Mouse (Mus musculus) urinary bladder, postnatal 14 days (tissue): ENCODE results near the gene Esrrb.
A peak's percentile ranks its signal among the peaks of the same experiment; 100 is the strongest.

Source experiments
- DNase-seq: peaks from one replicate; pipeline ENCODE4 v3.0.0; 2021; ENCODE audit warnings: low spot score

Gene Esrrb

DNA sequence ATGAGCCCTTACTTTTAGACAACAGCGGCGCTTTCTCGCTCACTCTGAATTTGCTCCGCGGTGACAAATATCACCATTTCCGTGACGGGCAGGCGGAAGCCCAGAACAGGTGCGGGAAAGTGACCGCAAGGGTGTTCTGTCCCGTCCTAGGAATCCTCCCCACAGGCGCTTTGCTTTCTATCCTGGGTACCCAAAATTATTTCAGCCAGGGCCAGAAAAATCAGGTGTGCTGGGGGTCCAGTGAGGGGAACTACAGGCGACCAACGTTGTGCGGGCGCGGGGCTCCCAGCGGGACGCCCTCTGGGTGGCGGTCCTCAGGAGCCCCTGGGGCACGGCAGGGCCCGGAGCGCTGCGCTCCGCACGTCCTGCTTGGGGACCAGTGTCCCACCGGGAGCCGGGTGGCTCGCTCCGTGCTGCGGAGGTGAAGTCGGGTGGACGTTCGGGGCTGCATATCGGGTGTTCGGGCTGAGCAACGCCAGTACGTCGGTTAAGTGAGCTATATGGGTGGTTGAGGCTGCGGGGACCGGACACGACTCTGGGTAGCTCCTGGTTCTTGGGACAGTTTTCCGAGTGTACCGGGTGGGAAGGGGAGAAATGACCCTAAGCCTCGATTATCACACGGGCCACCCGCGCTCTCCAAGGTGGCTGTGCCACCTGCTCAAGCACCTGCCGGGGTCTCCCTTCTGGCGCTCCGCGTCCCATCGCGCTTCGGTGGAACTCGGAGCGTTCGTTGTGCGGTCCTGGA is 61.4 kb downstream of the Esrrb start:
- DNase-seq: no peak

DNA sequence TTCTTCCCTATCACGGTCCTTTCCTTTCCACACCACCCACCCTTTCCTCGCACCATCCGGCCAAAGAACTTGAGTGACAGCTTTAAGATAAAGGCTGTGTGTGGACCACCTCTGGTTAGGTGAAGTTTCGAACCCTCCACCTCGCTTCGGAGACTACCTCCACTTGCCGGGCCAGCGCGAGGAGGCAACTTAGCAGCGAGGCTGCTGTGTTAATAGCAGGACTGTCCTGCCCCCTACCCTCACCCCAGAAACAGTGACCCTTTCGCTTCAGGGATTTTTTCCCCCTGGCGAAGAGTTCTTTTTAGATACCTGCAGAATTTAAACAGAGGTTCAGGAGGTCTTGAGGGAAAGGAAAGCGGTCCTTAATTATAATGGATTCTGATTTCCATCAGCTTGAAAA is 62.2 kb downstream of the Esrrb start:
- no peak for DNase-seq

DNA sequence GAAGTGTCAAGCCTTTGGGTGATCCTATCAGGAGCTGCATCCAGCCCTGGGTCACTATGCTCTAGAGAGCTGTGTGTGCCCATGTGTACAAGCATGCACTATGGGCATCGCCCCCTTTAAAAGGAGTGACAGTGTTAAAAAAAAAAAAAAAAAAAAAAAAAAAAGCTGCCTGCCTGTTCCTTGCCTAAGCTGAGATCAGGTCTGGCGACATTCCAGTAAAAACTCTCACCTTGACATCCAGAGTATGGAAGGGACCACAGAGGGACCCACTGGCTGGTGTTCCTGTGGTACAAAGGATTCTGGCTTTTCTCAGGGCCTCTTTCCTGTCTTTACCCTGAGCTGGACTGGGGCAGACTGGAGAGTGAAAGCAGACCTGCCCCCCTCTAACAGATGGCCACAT is 66.7 kb downstream of the Esrrb start:
- no peak for DNase-seq

DNA sequence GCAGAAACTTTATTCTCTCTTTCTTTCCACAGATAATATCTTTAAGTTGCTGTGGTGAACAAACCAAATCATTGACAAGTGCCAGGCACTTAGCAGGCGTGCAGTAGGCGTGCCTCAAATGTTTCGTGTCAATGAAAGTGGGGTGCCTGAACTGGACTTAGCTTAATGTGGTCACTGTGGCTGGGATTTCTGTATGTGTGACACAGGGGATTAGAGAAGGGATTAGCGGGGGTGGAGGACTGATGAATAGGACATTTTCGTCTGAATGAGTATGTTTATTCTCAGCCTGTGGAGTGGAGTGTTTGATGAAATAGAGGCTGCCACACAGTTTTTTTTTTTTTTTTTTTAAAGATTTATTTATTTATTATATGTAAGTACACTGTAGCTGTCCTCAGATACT is 70.8 kb downstream of the Esrrb start:
- DNase-seq: no peak

DNA sequence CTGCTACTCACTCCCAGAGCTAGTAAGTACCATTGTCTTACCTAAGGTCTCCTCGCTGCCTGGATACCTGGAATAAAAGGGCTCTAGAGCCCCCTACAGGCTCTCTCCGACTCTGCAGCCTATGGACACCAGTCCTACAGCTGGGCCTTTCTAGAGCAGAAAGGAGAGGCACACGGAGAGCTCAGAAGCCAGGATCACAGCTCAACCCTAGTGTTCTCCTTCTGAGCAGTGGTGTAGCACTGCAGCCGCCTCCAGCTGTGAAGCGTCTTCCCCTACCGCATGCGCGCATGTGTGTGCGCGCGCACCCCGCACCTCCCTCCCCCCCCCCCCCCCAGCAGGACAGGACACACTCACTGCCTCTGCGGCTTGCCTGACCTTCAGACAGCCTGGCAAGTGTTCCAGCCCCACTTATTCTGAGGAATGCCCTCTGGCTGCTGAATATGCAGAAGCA is 72.5 kb downstream of the Esrrb start:
- DNase-seq: peak; percentile 46

DNA sequence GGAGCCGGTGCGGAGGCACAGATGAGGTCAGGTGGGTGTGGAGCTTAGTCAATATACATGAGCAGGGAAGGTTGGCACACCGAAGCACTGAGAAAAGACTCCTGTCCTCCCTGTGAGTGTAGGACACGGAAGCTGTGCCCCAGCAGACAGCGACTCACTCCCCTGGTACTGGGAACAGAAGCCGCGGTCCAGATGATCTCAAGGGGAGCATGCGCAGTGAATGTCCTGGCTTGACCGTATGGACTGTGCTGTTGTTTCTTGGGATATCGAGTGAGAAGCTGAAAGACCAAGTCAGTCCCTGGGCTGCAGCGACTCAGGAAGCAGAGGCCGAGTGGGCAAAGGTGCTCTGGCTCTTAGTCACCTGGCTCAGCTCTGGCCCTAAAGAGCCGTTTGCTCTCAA is 74.7 kb downstream of the Esrrb start:
- DNase-seq: no peak

DNA sequence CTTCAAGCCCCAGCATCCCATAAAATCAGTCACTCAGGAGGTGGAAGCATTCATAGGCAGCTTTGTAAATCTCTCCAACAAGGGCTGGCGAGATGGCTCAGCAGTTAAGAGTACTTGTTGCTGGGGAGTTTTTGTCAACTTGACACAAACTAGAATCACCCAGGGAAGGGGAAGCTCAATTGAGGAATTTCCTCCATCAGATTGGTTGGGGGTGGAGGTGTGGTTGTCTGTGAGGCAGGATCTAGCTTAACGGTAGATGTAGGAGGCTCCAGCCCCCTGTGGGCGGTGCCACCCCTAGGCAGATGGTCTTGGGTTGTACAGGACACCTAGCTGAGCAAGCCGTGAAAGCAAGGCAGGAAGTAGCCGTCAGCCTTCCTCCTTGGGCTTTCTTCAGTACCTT is 89.9 kb downstream of the Esrrb start:
- DNase-seq: no peak

DNA sequence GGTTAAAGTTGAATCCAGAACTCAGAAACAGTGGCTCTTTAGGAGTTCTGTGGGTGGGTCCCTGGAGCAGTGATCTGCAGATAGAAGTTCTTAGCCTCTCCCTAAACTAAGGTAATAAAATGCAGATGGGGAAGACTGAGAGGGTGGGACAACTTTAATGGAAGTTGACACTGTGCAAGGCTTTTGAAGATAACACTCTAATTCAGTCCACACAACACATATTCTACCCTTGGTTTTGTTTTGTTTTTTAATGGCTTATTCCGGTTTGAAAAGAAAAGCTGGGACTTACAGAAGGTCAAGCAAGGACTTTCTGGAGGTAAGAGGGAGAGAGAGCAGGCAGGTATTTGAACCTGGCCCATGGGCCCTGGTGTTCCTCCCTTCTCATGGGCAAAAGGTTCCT is 94.1 kb downstream of the Esrrb start:
- no peak for DNase-seq

DNA sequence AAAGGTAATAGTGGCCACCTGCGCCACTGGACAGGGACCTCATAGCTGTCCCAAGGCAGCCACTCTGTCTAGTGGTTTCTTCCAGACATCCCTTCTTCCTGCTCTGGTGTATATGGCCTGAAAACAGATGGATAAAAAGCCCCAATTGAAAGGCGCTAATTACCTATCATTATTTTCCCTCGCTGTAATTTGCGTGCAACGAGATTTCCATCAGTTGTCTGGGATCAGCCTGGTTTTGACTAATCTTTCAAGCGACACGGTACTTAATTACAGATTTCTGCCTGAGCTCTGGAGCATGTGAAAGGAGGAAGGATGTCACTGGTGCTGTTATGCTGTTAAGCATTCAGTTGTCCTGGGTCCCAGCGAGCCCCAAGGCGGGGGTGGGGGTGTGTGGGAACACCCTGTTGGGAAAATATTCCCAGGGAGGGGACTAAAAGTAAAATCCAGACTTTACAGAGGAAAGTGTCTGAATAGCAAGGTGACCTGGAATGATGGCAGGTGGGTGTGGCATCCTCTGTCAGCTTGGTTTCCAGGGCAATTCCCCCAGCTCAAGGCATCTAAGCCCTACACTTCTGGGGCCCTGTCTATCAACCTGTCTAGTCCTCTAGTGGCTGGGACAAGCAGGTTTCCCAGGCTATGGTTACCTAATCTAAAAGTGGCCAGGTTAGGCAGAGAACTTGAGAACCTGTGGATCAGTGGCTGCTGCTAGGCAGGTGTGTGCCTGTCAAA is 102.0 kb downstream of the Esrrb start:
- DNase-seq: no peak

DNA sequence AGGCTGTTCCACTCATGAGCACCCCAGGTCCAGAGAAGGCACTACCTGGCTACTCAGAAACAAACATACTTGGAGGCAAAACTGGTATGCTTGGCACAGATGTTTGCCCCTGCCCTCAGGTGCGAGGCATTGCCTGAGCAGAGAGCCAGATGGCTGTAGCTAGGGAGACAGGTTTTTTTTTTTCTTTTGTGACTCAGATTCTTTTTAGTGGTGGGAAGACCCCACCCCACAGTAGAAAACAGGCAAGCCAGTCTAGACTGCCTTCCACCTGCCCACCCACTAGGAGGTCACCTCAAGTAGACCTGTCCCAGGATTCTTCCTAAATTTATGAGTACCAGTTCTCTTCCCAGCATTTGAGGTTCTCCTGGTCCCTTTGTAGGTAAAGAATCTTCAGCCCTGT is 103.5 kb downstream of the Esrrb start:
- no peak for DNase-seq

DNA sequence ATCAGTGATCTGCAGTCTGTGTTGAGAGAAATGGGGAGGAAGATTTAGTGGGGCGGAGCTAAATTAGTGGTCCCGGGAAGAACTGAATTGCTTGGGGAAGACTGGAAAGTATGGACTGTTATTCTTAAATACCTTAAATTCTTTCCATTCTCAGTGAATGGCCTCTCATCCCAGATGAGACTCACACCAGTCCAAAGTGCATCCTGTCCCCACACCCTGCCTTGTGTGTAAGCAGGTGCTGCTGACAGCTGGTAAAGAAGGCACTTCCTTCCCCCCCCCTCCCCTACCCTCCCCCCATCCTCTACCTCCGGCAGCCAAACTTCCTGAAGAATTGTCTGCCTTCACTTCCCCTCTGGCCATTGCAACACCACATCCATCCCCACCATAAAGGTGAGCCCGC is 105.3 kb downstream of the Esrrb start:
- DNase-seq: no peak

DNA sequence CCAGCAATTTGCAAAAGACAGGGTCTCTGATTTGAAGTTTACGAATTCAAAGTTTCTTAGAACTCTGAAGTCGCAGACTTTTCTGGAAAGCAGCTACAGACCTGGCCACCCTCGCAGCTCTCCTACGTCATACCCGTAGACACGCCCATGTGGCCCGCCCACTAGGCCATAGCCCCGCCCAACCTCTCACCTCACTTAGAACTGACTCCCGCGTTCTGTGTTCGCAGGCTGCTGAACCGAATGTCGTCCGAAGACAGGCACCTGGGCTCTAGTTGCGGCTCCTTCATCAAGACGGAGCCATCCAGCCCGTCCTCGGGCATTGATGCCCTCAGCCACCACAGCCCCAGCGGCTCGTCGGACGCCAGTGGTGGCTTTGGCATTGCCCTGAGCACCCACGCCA is 109.0 kb downstream of the Esrrb start:
- no peak for DNase-seq

DNA sequence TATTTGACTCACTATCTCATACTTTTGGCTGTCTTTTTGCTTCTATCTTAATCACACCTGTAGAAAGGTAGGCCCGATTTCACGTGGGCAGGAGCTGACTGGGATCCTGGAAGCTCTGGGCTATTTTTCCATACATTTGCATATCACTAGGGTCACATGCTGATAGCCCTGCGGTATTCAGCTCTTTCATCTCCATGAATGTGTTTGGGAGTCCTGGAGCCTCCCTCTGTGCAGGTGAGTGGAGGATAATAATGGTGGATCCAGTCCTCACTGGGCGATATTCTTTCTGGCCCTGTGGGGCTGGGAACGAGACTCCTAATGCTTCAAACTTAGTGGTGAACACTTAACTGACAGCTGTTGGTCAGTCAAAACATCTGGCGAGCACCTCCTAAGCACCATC is 110.0 kb downstream of the Esrrb start:
- DNase-seq: no peak

DNA sequence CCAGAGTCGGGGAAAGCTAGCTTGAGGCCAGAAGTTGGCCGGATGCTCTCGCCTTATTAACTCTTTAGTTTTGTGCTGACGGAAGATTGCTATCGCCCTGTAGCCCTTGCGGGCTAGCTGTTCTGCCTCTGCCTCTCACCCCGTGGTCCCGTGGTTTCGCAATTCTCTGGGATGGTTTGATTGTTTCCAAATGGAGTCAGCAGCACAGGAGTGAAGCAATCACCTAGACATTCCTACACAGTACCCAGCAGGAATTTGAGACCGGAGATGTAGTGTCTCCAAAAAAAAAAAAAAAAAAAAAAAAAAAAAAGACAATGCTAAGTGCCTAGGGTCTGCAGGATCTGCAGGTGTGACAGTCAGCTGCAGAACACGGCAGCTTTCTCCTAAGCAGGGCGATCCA is 112.7 kb downstream of the Esrrb start:
- DNase-seq: no peak

DNA sequence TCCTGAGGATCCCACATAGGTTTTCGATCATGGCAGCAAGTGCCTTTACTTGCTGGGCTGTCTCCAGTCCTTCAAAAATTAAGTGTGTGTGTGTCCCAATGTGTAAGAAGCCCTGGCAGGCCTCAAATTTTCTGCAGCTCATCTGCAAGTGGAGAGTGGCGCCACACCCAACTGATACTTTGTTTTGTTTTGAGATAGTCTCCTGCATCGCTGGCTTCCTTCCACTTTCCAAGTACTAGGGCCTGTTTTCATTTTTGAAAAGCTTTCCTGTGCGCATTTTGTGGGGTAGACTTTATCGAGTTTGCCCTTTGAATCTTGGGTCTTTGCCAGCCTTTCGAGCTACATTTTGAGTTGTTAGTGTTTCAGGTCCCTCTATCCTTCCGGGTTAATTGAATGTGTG is 115.1 kb downstream of the Esrrb start:
- no peak for DNase-seq

DNA sequence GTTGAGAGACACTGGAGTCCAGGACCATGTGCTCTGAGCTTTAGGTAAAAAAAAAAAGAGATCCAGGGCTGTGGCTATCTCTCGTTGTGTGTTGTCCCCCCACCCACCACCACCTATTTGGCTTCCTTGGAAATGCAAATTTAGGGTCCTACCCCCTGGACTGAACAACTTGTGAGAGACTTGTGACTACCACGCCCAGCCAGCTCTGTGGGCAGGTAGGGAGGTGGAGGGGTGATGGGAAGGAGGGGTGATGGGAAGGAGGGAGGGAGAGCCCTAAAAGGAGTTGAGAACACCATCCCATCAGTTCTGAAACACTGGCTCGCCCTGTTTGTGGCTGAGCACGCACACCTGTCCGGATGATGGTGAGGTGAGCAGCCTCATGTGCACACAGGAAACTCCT is 118.0 kb downstream of the Esrrb start:
- DNase-seq: no peak

DNA sequence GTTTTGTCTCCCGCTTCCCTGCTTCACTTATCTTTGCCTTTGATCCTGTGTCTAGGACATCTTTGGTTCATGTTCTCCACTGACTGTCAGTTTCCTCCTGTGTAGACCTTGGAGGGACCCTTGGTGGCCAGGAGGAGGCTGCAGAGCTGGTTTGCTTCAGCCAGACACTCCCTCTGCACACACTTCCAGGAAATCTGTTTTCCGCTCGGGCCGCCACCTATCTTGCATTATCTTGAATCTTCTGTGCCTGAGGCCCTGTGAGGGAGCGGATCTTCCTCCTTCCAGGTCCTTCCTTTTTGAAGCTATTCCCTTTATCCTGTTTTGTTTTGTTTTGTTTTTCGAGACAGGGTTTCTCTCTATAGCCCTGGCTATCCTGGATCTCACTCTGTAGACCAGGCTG is 121.1 kb downstream of the Esrrb start:
- DNase-seq: no peak

DNA sequence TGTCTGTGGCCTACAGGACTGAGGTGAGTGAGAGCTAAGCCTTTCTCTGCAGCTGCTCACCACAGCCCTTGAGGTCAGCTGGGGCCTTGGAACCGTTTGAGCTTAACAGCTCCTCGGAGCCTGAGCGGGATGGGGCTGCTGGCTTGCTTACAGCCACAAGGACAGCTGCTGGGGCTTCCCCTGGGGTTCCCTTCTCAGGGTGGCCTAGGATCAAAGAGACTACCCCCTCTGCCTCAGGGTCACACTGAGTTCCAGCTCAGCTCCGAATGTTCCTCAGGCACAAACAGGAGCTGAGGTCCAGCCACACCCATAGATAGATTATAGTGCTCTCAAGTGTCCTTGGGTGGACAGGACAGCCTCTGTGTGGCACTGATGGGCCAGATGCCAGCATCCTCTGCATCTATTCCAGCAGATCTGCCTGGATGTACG is 122.5 kb downstream of the Esrrb start:
- no peak for DNase-seq

DNA sequence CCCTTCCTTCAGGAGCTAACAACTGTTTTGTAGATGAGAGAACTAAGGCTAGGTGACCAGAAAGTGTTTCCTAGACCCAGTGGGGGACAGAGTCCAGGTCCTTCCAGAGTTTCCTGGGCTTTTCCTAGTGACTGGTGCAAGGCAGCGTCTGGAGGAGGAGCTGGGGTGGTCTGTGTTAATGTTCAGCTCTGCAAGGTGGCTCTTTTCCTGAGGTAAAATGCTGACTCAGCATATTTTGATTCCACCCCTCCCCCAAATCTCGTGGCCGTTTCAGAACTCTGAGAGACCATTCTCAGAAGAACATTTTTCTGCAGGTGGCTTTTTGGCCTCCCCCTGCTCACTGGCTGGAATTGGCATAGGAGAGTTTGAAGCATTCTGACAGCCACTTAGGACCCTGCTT is 127.1 kb downstream of the Esrrb start:
- no peak for DNase-seq

DNA sequence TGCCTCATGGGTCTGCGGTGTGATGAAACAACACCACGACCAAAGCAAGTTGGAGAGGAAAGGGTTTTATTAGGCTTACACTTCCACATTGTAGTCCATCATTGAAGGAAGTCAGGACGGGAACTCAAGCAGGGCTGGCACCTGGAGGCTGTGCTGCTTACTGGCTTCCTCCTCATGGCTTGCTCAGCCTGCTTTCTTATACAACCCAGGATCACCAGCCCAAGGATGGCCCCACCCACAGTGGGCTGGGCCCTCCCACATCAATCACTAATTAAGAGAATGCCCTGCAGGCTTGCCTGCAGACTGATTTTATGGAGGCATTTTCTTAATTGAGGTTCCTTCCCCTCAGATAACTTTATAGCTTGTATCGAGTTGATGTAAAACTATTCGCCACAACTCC is 129.1 kb downstream of the Esrrb start:
- DNase-seq: no peak

DNA sequence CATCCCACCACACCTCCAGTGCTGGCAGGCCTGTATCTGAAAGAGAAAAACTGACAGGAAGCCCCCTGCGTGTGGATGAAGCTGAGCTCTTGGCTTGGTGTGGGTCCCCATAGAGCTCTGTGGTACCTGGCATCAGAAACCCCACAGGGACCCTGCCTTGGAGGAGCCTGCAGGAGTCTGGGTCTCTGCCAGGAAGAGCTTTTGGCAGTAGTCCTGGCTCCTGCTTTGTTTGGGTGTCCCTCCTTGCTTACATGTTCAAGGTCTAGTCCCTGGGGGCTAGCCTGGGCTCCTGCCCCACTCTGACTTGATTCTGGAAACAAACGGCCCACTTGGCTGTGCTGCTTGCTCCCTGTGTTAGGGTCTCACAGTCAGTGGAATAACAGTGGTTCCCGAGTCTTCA is 130.6 kb downstream of the Esrrb start:
- DNase-seq: no peak

DNA sequence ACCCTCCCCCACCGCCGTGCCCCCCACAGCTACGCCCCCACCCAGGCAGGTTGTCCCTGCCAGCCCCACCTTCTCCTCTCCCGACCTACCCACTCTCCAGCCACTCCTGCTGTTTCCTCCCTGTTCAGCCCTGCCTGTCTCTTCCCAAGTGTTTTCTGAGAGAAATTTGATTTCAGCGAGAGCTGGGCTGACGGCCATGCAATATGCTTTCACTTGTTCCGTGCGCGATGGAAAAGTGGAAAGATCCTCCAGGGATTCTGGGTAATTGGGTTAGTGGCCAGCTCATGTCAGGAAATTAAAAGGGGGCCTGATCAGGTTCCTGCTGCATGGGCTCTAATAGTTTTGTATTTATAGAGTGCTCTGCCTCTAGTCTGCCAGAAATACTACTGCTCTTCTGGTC is 131.9 kb downstream of the Esrrb start:
- DNase-seq: no peak

DNA sequence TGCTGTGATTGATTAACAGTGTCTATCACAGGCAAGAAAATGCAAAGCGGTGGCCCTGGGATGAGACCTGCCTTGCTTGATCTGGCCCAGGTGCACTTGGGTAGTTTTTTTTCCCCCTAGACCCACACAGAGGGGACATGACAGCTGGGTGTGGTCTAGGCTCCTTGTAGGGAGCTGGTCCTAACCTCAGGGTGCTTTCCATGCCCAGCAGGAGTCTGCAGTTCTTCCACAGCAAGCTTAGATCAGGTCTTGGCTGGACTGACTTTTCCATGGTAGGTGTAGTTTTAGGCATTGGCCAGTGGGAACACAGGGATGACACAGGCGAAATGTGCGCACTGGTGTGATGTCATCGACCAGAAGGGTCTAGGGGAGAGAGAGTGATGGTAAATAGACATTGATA is 136.2 kb downstream of the Esrrb start:
- no peak for DNase-seq

DNA sequence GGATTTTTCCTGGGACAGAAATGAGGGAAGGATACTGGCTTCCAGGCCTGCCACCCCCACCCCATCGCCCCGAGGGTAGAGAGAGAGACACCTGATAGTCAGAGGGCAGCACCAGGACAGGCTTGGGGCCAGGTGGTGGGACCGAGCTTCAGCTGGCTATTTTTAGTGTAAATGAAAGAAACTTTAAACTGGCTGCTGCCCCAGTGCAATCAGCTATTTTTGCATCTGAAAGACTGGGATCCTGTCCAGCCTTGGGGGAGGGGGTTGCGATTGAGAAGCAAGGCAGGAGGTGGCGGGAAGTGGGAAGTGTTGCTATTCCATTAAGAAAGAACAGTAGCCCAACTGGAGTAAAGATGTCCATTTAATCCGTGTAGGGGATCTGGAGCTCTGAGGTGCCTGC is 137.8 kb downstream of the Esrrb start:
- no peak for DNase-seq
